Mouse (Mus musculus) megakaryocyte, adult 5-6 weeks (primary cell): Measurements from ENCODE around the gene Creb3. TPM values are rescaled to one million over a fixed set of nuclear protein-coding genes. Genes with fewer than 3 reads are reported as not detected.
"Not testable (repeated sequence)": the region's sequence is repeated elsewhere in the genome, so short reads cannot be mapped to it uniquely, and the experiment has no call there.

ENCODE experiments used
- ATAC-seq: 2 replicates; pipeline ENCODE4 v1.8.0; 2016; ENCODE audit warnings: mild to moderate bottlenecking, inconsistent platforms; ENCODE audit not compliant: poor library complexity, severe bottlenecking
- total RNA-seq, 2 experiments: library from RNA; stranded (forward) in 1 of 2; stranded (reverse) in 1 of 2; fragments of 153-499, 151-499 nt in 1 of 2; fragments of 221-1000, 200-1000 nt in 1 of 2; gene quantifications; 2 replicates each; pipeline versions ENCODE4 v1.2.3 to v1.2.4; 2015 to 2017

Creb3 gene
- 29.4 and 33.0 TPM in 2 replicates for total RNA-seq (2015)
- total RNA-seq (2017) = 84.6 and 101 TPM in 2 replicates

DNA sequence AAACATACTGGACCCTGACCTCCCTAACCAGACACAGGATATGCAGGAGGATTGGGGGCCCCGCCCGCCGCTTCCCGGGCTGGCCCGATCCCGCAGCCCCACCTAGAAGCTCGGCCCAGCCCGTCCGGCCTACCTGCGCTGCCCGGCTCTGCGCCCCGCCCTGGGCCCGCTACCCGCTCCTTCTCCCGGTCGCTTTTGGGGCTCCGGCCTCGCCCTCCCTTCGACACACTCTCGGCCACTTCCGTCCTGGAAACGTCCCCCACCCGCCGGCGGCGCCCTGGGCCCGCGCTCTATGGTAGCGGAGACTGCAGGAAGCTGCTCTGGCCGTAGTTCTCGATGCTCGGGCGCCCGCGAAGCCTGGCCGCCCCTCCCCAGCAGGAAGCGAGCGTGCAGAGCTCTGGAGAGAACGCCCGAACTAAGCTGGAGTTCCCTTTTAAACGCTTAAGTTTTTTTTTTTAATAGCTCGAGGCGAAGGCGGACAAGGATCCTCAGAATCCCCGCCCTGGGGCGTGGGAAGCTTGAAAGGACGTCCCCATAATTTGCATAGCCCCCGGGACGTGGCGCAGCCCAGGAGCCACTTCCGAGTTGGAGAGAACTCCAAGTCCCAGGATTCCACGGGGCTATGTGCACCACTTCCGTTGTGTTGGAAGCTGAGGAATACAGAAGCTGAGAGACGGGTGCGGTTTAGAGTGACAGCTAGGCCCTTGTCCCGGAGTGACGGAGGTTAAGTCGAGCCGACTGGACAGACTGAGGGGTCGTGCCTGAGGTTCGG, at the start of gene Creb3, which contains the start of gene Tln1:
Gene Creb3, plus strand, starts transcription at position 336 of the 772 bp plus-strand sequence.
Gene Tln1, minus strand, starts transcription at position 695 of the 772 bp plus-strand sequence.
- ATAC-seq = peak; percentile 73

DNA sequence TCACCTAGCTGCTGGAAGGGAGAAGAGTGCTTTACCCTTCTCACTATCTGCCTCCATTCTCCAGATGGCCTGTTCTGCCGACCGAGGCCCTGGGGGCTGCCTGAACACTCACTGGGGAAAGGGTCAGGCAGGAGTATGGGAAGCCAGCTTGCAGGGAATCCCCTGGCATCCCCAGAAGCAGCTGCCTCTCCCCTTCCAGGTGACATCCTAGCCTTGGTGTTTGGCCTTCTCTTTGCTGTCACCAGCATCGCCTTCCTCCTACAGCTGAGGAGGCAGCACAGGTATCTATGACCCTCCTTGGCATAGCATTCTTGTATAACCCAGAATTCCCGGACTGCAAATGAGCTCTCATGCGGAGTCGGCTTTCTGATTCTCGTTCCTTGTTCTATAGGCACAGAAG, 49.5 kb upstream of the Creb3 start:
- ATAC-seq = no peak

DNA sequence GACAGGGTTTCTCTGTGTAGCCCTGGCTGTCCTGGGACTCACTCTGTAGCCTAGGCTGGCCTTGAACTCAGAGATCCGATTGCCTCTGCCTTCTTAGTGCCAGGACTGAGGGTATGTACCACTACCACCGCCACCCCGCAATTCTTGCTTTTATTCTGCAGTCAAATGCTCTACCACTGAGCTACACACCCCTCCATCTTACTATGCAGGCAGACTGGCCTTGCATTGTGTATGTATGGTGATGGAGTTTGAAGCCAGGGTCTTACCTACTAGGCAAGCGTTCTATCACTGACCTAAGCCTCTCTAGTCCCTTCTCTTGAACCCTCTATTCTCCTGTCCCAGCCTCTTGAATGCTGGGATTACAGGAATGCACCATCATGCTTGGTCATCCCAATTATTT, 48.8 kb upstream of the Creb3 start:
- ATAC-seq = no peak

DNA sequence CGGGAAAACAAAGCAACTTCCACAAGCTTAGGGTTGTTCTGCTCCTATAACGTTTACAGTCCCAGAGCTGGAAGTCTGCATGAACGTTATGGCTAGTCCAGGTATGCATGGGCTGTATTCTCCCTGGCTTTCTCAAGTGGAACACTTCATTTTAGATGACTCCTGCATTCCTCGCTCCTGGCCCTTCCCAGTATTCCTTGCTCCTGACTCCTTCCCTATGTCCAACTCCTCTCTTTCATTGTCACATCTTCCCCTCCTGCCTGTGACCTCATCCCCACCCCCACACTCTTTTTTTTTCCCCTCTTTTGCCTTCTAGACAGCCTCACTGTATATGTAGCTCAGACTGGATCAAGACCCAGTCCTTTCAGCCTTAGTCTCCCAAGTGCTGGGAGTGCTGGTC, 48.3 kb upstream of the Creb3 start:
- no peak for ATAC-seq

DNA sequence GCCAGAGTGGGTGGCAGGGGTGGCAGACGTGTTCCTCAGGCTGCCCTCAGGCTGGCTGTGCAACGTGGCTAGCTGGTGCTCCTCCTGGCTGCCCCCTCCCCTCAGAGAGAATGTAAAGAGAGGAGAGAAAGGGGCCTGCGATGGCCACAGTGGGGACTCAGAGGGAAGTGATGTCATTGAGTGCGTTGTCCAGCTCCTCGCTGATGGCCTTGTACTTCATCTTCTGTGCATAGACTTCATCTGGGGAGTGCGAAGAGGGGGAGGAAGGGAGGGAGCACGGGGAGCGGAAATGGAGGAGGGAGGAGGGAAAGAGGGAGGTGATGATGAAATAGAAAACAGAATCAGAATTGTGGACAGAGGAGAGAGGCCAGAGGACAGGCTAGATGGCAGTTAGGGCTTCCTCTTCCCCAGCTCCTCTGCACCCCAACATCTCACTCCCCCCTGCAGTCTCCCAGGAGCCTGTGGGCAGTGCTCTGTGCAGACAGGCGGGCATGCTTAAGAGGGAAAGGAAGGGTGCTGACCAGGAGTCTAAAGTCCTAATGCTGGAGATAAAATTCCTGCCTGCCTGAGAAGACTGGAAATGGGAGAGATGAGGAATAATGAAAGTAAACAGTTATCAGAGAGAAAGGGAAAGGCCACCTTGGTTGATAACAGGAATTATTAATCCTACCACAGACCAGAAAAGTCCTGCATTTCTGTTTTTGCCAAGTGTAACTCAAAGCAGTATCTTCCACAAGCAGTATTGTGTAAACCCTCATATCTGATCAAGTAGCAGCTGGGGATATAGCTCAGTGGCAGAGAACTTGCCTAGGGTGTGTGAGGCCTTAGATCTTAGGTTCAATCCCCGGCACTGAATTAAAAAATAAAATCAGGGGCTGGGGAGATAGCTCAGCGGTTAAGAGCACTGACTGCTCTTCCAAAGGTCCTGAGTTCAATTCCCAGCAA, 46.1 kb upstream of the Creb3 start:
- peak; percentile 36 for ATAC-seq

DNA sequence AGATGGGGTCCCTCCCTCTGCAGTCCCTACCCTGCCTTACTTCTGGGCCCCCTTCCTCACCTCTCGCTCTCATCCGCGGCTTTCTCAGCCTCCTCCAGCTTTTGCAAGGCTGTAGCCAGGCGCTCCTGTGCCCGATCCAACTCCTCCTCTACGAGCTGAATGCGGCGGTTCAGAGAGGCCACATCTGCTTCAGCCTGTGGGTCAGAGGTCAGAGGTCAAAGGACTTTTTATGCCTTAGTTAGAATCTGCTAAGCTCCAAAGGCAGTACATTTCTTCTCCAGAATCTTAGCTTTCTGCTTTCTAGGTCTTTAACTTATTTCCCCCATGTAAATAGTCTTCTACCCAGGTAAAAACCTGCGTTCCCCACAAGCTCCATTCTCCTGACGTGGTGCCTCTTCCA, 42.6 kb upstream of the Creb3 start:
- no peak for ATAC-seq

DNA sequence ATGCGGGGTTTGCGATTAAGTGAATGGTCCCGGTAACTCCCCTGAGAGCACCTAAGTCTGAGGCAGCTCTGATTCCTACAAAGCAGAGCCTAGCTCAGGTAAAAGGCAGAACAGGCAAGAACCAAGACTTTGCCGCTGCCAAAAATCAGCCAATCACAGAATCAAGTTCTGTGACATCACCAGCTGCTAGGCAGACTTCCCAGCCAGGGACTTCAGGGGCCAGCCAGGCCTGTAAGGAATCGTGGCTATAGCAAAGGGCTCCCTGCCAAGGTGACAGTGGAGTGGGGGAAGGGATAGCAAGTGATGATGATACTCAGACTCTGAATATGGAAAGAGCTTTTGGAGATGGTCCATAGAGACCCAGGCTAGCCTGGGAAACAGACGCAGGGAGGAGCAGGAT, 42.2 kb upstream of the Creb3 start:
- ATAC-seq = peak; percentile 69

DNA sequence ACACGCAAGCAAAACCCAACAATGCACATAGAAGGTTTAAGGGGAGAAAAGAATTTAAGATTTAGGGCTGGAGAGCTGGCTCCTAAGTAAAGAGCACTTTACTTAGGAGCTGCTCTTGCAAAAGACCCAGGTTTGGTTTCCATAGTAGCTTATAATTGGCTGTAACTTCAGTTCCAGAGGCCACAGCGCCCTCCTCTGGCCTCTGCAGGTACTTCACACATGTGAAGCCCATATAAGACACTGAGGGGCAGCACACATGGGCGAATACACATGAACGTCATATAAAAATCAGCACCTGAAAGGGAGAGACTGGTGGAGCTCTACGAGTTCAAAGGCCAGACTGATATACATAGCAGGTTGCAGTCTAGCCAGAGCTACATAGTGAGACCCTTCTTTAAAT, 34.3 kb upstream of the Creb3 start:
- ATAC-seq = peak; percentile 33; the same call in 1 of the 2 replicates

DNA sequence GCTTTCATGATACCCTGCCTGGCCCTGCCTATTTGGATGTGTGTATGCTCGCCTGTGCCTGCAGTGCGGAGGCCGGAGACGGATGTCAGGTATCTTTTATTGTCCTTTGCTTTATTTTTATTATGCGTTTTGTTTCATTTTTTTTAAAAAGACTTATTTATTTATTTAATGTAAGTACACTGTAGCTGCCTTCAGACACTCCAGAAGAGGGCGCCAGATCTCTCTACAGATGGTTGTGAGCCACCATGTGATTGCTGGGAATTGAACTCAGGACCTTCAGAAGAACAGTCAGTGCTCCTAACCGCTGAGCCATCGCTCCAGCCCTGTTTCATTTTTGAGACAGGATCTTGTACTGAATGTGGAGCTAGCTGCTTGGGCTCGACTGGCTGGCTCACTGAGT, 33.6 kb upstream of the Creb3 start:
- ATAC-seq = no peak

DNA sequence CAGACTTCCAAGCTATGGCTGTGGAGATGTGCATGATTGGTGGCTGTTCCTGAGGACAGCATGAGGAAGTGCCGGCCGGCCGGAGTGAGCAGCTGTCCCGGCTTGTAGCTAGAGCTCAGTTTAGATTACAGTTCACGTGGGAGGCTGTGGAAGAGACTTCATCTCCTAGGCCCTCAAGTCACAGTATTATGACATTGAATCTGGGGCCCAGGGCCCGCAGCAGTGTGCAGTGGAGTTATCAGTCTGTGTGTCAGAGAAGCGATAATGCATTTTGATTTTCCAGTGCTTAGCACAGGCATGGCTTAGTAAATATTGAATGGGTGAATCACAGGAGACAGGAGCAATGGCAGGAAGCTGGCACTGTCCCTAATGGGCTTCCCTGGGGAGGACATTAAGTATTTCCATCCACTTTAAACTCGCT, 32.0 kb upstream of the Creb3 start:
- no peak for ATAC-seq

DNA sequence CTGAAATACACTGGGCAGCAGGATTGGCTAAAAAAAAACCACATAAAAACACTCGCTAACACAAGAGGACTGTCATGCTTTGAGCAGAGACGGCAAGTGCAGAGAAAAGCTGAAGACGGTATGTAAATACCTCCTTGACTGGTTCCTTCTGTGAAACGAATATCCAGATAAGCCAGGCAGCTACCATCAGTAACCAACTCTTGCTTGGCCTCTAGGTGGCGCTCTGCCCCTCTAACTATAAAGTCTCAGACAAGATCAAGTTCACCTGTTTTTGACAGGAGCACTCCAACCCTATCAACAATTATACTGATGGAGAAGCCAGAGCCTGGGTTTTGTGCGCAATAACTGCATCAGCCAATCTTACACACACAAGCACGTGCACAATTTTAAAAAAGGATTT, 31.6 kb upstream of the Creb3 start:
- peak; percentile 62 for ATAC-seq

DNA sequence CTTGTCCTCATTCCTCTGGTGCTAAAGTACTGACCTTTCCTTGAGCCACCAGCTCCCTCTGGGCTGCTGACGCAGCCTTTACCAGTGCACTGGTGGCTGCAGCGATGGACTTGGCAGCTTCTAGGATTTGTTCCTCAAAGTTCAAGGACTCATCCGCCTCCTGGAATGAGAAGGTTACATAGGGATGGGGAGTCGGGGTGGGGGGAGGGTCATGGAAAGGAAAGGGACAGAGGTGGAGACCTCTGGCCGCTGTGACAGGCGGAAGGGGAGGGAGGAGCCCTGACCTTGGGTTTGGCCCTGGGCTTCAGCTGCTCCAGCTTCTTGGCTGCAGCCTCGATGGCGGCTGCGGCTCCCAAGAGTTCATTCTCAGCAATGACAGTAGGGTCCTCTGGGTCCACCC, 28.9 kb upstream of the Creb3 start:
- no peak for ATAC-seq

DNA sequence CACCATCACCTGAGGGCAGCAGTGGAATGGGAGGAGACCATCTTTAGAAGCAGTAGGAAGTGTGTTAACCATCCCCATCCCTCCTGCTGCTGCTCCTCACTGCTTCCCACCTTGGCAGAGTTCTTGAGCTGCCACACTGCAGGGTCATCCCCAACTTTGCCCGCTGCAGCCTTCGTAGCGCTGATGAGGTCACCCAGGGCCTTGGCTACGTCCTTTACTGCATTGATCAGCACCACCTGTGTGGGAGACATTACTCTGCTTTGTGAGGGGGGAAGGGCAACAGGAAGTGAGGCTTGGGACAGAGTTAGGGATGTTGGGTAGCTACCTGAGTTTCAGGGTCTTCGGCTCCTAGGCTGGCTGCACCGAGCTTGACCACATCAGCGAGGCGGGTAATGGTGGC, 26.5 kb upstream of the Creb3 start:
- no peak for ATAC-seq

DNA sequence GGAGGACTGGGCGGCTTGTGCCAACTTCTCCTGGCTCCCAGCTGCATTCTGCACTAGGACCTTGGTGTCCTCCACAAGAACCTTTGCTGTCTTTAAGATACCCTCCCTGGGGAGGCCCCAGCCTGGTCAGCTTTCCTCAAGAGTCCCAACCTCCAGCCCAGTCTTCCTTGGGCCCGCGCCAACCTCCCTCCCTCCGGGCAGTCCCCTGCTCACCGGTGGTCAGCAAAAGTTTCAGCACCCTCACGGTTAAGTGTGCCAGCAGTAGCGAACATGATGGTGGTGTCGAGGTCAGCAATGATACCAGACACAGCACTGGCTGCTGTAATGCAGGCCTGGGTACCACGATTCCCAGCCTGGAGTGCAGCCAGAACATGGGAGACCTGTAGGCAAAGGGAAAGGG, 26.1 kb upstream of the Creb3 start:
- ATAC-seq = no peak

DNA sequence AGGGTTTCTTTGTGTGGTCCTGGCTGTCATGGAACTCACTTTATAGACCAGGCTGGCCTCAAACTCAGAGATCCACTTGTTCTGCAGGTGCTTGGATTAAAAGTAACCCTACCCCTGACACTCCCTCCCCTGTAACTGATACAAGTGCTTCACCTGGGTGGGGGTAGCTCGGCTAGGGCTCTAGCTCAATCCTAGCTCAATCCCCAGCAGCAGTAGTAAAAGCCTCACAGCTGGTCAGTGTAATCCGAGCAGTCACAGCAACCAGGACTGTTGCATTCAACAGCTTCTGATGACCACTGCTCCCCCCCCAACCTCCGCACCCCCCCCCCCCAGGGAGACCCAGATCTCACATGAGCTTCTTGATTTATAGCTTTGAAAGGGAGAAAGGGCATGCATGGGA, 20.1 kb upstream of the Creb3 start:
- ATAC-seq = no peak

DNA sequence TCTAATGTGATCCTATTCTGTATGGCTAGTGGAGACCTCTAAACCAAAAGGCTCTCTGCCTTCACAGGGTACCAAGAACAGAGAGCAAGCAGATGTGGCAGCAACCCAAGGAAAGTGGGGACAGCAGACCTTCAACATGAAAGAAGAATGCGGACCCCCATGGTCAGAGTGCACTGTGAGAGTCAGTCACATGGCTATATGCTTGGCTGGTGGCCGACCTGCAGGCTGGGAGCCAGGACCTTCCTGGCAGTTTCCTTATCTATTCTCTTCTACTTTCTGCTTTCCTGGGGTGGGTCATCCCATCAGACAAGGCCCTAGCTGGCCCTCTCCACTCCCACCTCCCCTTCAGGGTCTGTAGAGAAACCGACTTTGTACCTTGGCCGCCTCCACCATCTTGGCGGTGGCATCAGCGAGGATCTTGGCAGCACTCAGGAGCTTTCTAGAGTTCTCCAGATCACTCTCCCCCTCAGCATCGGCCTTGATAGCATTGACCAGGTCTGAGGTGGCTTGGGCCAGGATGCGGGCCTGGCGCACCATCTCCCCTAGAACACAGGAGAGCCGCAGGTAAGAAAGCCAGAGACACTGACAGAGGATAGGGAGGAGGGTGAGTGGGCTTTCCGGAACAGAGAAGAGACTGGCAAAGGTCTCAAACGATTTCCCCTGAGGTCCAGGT, 15.6 kb upstream of the Creb3 start:
- ATAC-seq = no peak

DNA sequence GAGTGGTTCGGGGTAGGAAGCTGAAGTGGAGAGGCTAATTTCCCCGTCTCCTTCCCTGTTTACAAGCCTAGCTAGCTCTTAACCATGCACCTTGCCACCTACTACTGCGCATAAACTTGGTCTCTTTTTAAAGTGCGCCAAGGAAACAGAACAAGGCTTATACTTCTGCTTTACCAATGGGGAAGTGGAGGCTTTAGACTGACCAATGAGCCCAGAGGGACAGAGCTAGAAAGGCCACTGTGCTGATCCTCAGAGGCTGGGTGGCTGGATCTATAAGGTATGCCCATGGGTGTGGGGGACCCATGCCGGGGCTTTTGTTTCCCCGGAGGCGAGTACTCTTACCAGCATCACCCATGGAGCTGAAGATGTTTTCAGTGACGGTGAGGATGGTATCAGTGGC, 15.0 kb upstream of the Creb3 start:
- ATAC-seq = peak; percentile 65

DNA sequence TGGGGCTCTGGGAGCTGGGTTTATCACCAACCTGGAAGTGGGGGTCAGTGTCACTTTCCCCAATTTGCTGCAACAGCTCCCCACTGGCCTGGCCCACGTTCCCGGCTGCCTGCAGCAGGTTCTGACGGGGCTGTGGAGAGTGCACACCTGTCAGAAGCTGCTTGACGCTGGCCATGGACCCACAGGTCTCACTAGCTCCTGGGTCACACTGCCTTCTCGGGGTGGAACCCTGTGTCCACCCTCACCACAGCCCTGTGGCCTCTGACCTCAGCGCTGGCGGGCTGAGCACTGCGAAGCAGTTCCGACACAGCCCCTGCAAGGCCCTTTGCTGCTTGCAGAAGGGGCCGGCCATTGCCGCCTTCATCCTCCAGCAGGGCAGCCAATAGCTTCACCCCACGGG, 13.1 kb upstream of the Creb3 start:
- ATAC-seq = no peak

DNA sequence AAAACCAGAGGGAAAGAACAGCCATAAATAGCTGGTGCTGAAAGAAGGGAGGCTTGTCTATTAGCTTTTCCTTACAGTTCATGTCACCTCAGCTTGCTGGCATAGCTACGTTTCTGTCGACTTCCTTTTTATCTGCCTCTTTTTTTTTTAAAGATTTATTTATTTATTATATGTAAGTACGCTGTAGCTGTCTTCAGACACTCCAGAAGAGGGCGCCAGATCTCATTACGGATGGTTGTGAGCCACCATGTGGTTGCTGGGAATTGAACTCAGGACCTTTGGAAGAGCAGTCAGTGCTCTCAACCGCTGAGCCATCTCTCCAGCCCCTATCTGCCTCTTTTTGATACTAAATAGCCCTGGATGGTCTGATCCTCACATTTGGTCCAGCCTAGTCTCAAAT, 10.3 kb upstream of the Creb3 start:
- not testable (repeated sequence) for ATAC-seq

DNA sequence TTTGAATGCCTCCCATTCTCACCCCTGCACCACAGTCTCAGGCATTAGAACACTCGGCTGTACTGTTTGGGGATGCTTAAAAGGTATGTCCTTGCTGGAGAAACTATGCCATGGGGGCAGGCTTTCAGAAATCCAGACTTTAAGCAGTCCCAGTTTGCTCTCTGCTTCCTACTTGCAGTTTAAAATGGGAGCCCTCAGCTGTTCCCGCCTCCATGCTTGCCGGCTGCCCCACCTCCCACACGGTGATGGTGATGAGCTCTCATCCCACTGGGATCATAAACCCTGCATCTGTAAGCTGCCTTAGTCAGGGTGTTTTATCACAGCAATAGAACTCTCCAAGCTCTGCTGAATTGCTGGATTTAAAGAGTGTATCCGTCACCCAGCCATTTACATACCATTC, 9.7 kb upstream of the Creb3 start:
- no peak for ATAC-seq

DNA sequence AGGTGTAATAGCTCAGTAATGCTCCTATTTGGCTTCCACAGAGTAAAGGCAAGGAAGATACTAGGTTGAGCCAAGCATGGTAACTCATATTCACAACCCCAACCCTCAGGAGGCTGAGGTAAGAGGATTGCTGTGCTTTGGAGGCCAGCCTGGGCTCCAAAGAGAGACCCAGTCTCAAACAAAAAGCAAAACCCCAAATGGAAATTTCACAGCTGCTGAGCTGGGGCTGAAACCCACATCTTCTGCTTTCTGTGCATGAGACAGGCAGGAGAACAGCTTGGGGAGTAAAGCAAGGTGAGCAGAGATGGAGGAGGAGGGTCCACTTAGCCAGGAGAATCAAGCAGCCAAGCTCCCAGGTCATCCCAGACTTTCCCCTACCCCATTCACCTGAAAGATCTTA, 8.2 kb upstream of the Creb3 start:
- no peak for ATAC-seq
